8 mouse cellular contexts compared by ENCODE assay signal in the genomic region with DNA sequence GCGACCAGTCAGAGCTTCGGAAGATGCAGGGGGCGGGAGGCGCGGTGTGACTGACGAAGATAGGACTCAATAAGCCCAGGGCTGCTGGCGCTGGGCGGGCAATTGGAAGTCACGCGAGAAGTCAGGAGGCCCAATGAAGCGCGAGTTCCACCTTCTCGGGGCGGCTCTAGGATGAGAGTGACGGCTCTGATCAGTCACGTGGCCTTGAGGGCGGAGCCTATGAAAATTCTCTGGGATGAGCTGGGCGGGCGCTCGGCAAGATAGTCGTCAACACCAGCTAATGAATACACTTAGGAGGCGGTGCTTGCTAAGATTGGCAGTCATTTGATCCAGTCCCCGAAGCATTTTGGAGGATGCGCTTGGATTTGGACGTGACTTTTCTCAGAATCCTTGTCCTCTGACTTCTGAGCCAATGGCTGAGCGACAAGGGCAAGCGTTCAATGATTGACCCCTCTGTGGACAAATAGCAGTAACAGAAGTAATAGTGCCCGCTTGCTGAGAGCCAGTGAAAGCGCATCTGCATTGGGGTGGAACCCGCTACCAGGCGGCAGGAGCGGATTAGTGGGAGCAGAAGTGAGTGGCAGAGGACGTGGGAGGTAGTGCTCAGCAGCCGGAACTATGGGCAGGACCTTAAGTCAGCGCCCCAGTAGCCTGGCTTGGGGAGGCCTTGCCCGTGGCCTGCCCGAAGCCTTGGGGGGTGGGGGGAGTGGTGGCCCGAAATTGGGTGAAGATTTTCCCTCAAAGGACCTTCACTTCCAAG. TPM values are rescaled to one million over a fixed set of nuclear protein-coding genes. Genes with fewer than 3 reads are reported as not detected.
DNase-seq lines count a peak whose midpoint lies in the region; ATAC-seq lines count a peak whose summit lies in the region.

No protein-coding gene starts in this region.

- peak; percentile 100 for DNase-seq in MN1 (ENCODE audit: low spot score)
- peak; percentile 99 for DNase-seq in cerebellum, adult 8-10 months
- peak; percentile 100 for DNase-seq in forelimb bud, embryonic 11.5 days (ENCODE audit: low read depth, low spot score)
- peak; percentile 100 for DNase-seq in layer of hippocampus, adult 9-10 months (ENCODE audit: low spot score)
- DNase-seq in ovary, postnatal 10 days (ENCODE audit: low spot score), result peak; percentile 80
- DNase-seq in thymus, postnatal 25 days, result peak; percentile 99

- under 1% methylated on average over 38 of the region's 38 CpGs for WGBS in lung, embryonic 16.5 days

- peak; percentile 89 for ATAC-seq in hematopoietic stem cell, adult 5-6 weeks (replicated peaks in 1 of 2; ENCODE audit: insufficient read depth in 1 of 2, low FRiP score in 2 of 2, low TSS enrichment in 1 of 2, low read depth in 1 of 2, poor library complexity in 2 of 2, severe bottlenecking in 2 of 2)
- peak; percentile 96 for ATAC-seq in lung, embryonic 16.5 days (ENCODE audit: low read depth)

- H3K9me3 ChIP-seq in lung, embryonic 16.5 days (ENCODE audit: control insufficient read depth, low read length), result no peaks in the 10 kb centered on the region

- H3K27me3 ChIP-seq in lung, embryonic 16.5 days (ENCODE audit: control insufficient read depth, insufficient read depth, low read depth, low read length), result no peaks in the 10 kb centered on the region

- peaks cover 7% of the 10 kb centered on the region for H3K36me3 ChIP-seq in lung, embryonic 16.5 days (ENCODE audit: control insufficient read depth, insufficient read depth, low read length)

- H3K9ac ChIP-seq in lung, embryonic 16.5 days (ENCODE audit: low read length), result peak overlapping the region; percentile 66

- H3K4me1 ChIP-seq in lung, embryonic 16.5 days (replicated peaks; ENCODE audit: control insufficient read depth, insufficient read depth, low read length), result peaks cover 14% of the 10 kb centered on the region

- H3K27ac ChIP-seq in lung, embryonic 16.5 days (ENCODE audit: low read length), result peak overlapping the region; percentile 89

- peak overlapping the region; percentile 48 for H3K4me3 ChIP-seq in lung, embryonic 16.5 days (ENCODE audit: low read length)

- peak overlapping the region; percentile 60 for H3K4me2 ChIP-seq in lung, embryonic 16.5 days (ENCODE audit: low read depth, low read length)

RNA-seq across cellular contexts. Expression of gene Khsrp, which starts 0.5 kb away (rescaled TPM):
- total RNA-seq in hematopoietic stem cell, adult 5-6 weeks (2017), result 67.1 and 94.5 TPM in 2 replicates
- 21.3 and 23.7 TPM in 2 replicates for polyA plus RNA-seq in lung, embryonic 16.5 days (2015; fragmentation: Nextera tagmentation; extraction: Ambion mirVana)

RNA-seq across cellular contexts. Expression of gene Slc25a41, which starts 9.6 kb away (rescaled TPM):
- total RNA-seq in hematopoietic stem cell, adult 5-6 weeks (2017), result not detected in 2 replicates
- polyA plus RNA-seq in lung, embryonic 16.5 days (2015; fragmentation: Nextera tagmentation; extraction: Ambion mirVana), result not detected in 2 replicates

RNA-seq across cellular contexts. Expression of gene Gm17949, which starts 20.6 kb away (rescaled TPM):
- 0.56 TPM in 1 of 2 replicates, not detected in the other for total RNA-seq in hematopoietic stem cell, adult 5-6 weeks (2017)
- polyA plus RNA-seq in lung, embryonic 16.5 days (2015; fragmentation: Nextera tagmentation; extraction: Ambion mirVana), result 0.63 and 1.0 TPM in 2 replicates

RNA-seq across cellular contexts. Expression of gene Gtf2f1, which starts 20.8 kb away (rescaled TPM):
- total RNA-seq in hematopoietic stem cell, adult 5-6 weeks (2017), result 89.5 and 124 TPM in 2 replicates
- 60.0 and 61.3 TPM in 2 replicates for polyA plus RNA-seq in lung, embryonic 16.5 days (2015; fragmentation: Nextera tagmentation; extraction: Ambion mirVana)

RNA-seq across cellular contexts. Expression of gene Crb3, which starts 27.1 kb away (rescaled TPM):
- 0.56 TPM in 1 of 2 replicates, not detected in the other for total RNA-seq in hematopoietic stem cell, adult 5-6 weeks (2017)
- polyA plus RNA-seq in lung, embryonic 16.5 days (2015; fragmentation: Nextera tagmentation; extraction: Ambion mirVana), result 62.6 and 63.1 TPM in 2 replicates

Comparison
In these comparisons a context has a peak if more than half of its experiments do, and no peak if none do; other contexts are left out.
1. Peak in every context shown above with its lines: DNase-seq, ATAC-seq, H3K4me3 ChIP-seq and H3K27ac ChIP-seq.